Mouse (Mus musculus): ENCODE results near the gene Med12l. TPM values are rescaled to one million over a fixed set of nuclear protein-coding genes. Genes with fewer than 3 reads are reported as not detected.
"Not testable (repeated sequence)": the region's sequence is repeated elsewhere in the genome, so short reads cannot be mapped to it uniquely, and the experiment has no call there.

Gene Med12l
- polyA plus RNA-seq, 1 experiment, result 1.5 TPM

GRCm38 (mm10) chr3:59101218-59101986, 95.8 kb downstream of the Med12l start, which contains the start of gene Gpr171:
TSS of gene Gpr171 (minus strand) at chr3:59101821.
- DNase-seq (ENCODE audit: low spot score), result no peak

GRCm38 (mm10) chr3:59102146-59102545, 96.5 kb downstream of the Med12l start:
- DNase-seq (ENCODE audit: low spot score), result no peak

GRCm38 (mm10) chr3:59104462-59104861, 98.8 kb downstream of the Med12l start:
- no peak for DNase-seq (ENCODE audit: low spot score)

- DNase-seq (ENCODE audit: low spot score), result no peak
Observed at GRCm38 (mm10) chr3:59107439-59107838, 101.8 kb downstream of the Med12l start.

GRCm38 (mm10) chr3:59109834-59110233, 104.2 kb downstream of the Med12l start:
- DNase-seq (ENCODE audit: low spot score), result not testable (repeated sequence)

GRCm38 (mm10) chr3:59111944-59112343, 106.3 kb downstream of the Med12l start:
- DNase-seq (ENCODE audit: low spot score), result no peak

GRCm38 (mm10) chr3:59113291-59113690, 107.7 kb downstream of the Med12l start:
- DNase-seq (ENCODE audit: low spot score), result not testable (repeated sequence)

- DNase-seq (ENCODE audit: low spot score), result no peak
Observed at GRCm38 (mm10) chr3:59113973-59114517, 108.4 kb downstream of the Med12l start.

- no peak for DNase-seq (ENCODE audit: low spot score)
Observed at GRCm38 (mm10) chr3:59121067-59121730, 115.6 kb downstream of the Med12l start.

- no peak for DNase-seq (ENCODE audit: low spot score)
Observed at GRCm38 (mm10) chr3:59121780-59122449, 116.3 kb downstream of the Med12l start.

- DNase-seq (ENCODE audit: low spot score), result no peak
Observed at GRCm38 (mm10) chr3:59125022-59125421, 119.4 kb downstream of the Med12l start.

GRCm38 (mm10) chr3:59125783-59126555, 120.3 kb downstream of the Med12l start:
- DNase-seq (ENCODE audit: low spot score), result no peak

- no peak for DNase-seq (ENCODE audit: low spot score)
Observed at GRCm38 (mm10) chr3:59128681-59129080, 123.1 kb downstream of the Med12l start.

GRCm38 (mm10) chr3:59129547-59129946, 123.9 kb downstream of the Med12l start:
- no peak for DNase-seq (ENCODE audit: low spot score)

- DNase-seq (ENCODE audit: low spot score), result no peak
Observed at GRCm38 (mm10) chr3:59130431-59130830, 124.8 kb downstream of the Med12l start.

- DNase-seq (ENCODE audit: low spot score), result no peak
Observed at GRCm38 (mm10) chr3:59131081-59131480, 125.5 kb downstream of the Med12l start.

GRCm38 (mm10) chr3:59131966-59132365, 126.3 kb downstream of the Med12l start:
- no peak for DNase-seq (ENCODE audit: low spot score)

- no peak for DNase-seq (ENCODE audit: low spot score)
Observed at GRCm38 (mm10) chr3:59133189-59133588, 127.6 kb downstream of the Med12l start.

- DNase-seq (ENCODE audit: low spot score), result no peak
Observed at GRCm38 (mm10) chr3:59135911-59136653, 130.5 kb downstream of the Med12l start.

- DNase-seq (ENCODE audit: low spot score), result no peak
Observed at GRCm38 (mm10) chr3:59138946-59139468, 133.4 kb downstream of the Med12l start.

All from urinary bladder, adult 2 months (tissue).